Mouse (Mus musculus): Measurements from ENCODE around the gene Olfr1191-ps1. TPM values are rescaled to one million over a fixed set of nuclear protein-coding genes. Genes with fewer than 3 reads are reported as not detected.

Olfr1191-ps1 gene
- not detected in 2 replicates for polyA plus RNA-seq (2021; fragmentation: Nextera tagmentation)
- long read RNA-seq, experiment 1, result 0 reads
- long read RNA-seq, experiment 2, result 0 reads

GRCm38 (mm10) chr2:88640242-88640641 is at the start of gene Olfr1191-ps1:
TSS of gene Olfr1191-ps1 (plus strand) at chr2:88640542.

GRCm38 (mm10) chr2:88648209-88648608 is 7.9 kb downstream of the Olfr1191-ps1 start, which contains the start of gene Olfr1192-ps1:
TSS of gene Olfr1192-ps1 (plus strand) at chr2:88648509.

GRCm38 (mm10) chr2:88675328-88675727 is 35.0 kb downstream of the Olfr1191-ps1 start, which contains the start of gene Olfr1193:
TSS of gene Olfr1193 (plus strand) at chr2:88675628.

GRCm38 (mm10) chr2:88689087-88689486 is 48.7 kb downstream of the Olfr1191-ps1 start, which contains the start of gene Olfr1195:
TSS of gene Olfr1195 (minus strand) at chr2:88689187.

Other genes with a start within 250 kb of the Olfr1191-ps1 start
- gene Olfr1179, start 234.1 kb upstream of the Olfr1191-ps1 start, polyA plus RNA-seq (2021; fragmentation: Nextera tagmentation), result not detected in 2 replicates
- not detected in 2 replicates for gene Olfr1180, start 221.4 kb upstream of the Olfr1191-ps1 start, polyA plus RNA-seq (2021; fragmentation: Nextera tagmentation)
- gene Olfr1181, start 214.4 kb upstream of the Olfr1191-ps1 start, polyA plus RNA-seq (2021; fragmentation: Nextera tagmentation), result not detected in 2 replicates
- gene Gm13757, start 191.4 kb upstream of the Olfr1191-ps1 start, polyA plus RNA-seq (2021; fragmentation: Nextera tagmentation), result not detected in 2 replicates
- not detected in 2 replicates for gene Olfr1183, start 185.7 kb upstream of the Olfr1191-ps1 start, polyA plus RNA-seq (2021; fragmentation: Nextera tagmentation)
- not detected in 2 replicates for gene Olfr1184, start 156.9 kb upstream of the Olfr1191-ps1 start, polyA plus RNA-seq (2021; fragmentation: Nextera tagmentation)
- not detected in 2 replicates for gene Olfr1185-ps1, start 147.2 kb upstream of the Olfr1191-ps1 start, polyA plus RNA-seq (2021; fragmentation: Nextera tagmentation)
- not detected in 2 replicates for gene Olfr1186, start 122.0 kb upstream of the Olfr1191-ps1 start, polyA plus RNA-seq (2021; fragmentation: Nextera tagmentation)
- gene Olfr1188, start 83.6 kb upstream of the Olfr1191-ps1 start, polyA plus RNA-seq (2021; fragmentation: Nextera tagmentation), result not detected in 2 replicates
- gene Olfr1189, start 54.1 kb upstream of the Olfr1191-ps1 start, polyA plus RNA-seq (2021; fragmentation: Nextera tagmentation), result not detected in 2 replicates
- gene Olfr1192-ps1, start 8.0 kb downstream of the Olfr1191-ps1 start, polyA plus RNA-seq (2021; fragmentation: Nextera tagmentation), result not detected in 2 replicates
- not detected in 2 replicates for gene Olfr1193, start 35.1 kb downstream of the Olfr1191-ps1 start, polyA plus RNA-seq (2021; fragmentation: Nextera tagmentation)
- not detected in 2 replicates for gene Olfr1195, start 48.6 kb downstream of the Olfr1191-ps1 start, polyA plus RNA-seq (2021; fragmentation: Nextera tagmentation)
- not detected in 2 replicates for gene Olfr1196, start 64.1 kb downstream of the Olfr1191-ps1 start, polyA plus RNA-seq (2021; fragmentation: Nextera tagmentation)
- not detected in 2 replicates for gene Olfr1197, start 91.8 kb downstream of the Olfr1191-ps1 start, polyA plus RNA-seq (2021; fragmentation: Nextera tagmentation)
- not detected in 2 replicates for gene Olfr1198, start 110.8 kb downstream of the Olfr1191-ps1 start, polyA plus RNA-seq (2021; fragmentation: Nextera tagmentation)
- not detected in 2 replicates for gene Olfr1199, start 119.9 kb downstream of the Olfr1191-ps1 start, polyA plus RNA-seq (2021; fragmentation: Nextera tagmentation)
- gene Olfr1200, start 129.9 kb downstream of the Olfr1191-ps1 start, polyA plus RNA-seq (2021; fragmentation: Nextera tagmentation), result not detected in 2 replicates
- not detected in 2 replicates for gene Olfr1201, start 152.5 kb downstream of the Olfr1191-ps1 start, polyA plus RNA-seq (2021; fragmentation: Nextera tagmentation)
- gene Olfr1202, start 174.0 kb downstream of the Olfr1191-ps1 start, polyA plus RNA-seq (2021; fragmentation: Nextera tagmentation), result not detected in 2 replicates
- gene Olfr1205, start 189.2 kb downstream of the Olfr1191-ps1 start, polyA plus RNA-seq (2021; fragmentation: Nextera tagmentation), result not detected in 2 replicates
- not detected in 2 replicates for gene Olfr1204, start 208.8 kb downstream of the Olfr1191-ps1 start, polyA plus RNA-seq (2021; fragmentation: Nextera tagmentation)
- gene Olfr1206, start 222.7 kb downstream of the Olfr1191-ps1 start, polyA plus RNA-seq (2021; fragmentation: Nextera tagmentation), result not detected in 2 replicates